Mouse (Mus musculus) heart, adult 2 months (tissue): Measurements from ENCODE around the gene Nrbp1. TPM values are rescaled to one million over a fixed set of nuclear protein-coding genes. Genes with fewer than 3 reads are reported as not detected.

ENCODE experiments used
- DNase-seq, 2 experiments: peaks; one replicate each; pipeline ENCODE4 v3.0.0; 2021
- H3K27ac ChIP-seq: fragments of 200-600 bp; 2 replicates; pipeline ENCODE4 v1.8.1; 2022
- H3K27me3 ChIP-seq: fragments of 200-500 bp; 2 replicates; pipeline ENCODE4 v1.6.1; 2012; ENCODE audit warnings: mild to moderate bottlenecking, low read length, inconsistent platforms, mixed read lengths; ENCODE audit not compliant: control insufficient read depth, insufficient read depth
- H3K36me3 ChIP-seq: fragments of 200-500 bp; 2 replicates; pipeline ENCODE4 v1.6.1; 2012; ENCODE audit warnings: low read length, inconsistent platforms; ENCODE audit not compliant: control insufficient read depth, insufficient read depth
- H3K4me1 ChIP-seq: fragments of 200-500 bp; 2 replicates; pipeline ENCODE4 v1.6.1; 2011; ENCODE audit warnings: low read length; ENCODE audit not compliant: control insufficient read depth, insufficient read depth
- H3K4me3 ChIP-seq: fragments of 200-600 bp; 2 replicates; pipeline ENCODE4 v1.8.1; 2022
- H3K79me2 ChIP-seq: fragments of 200-500 bp; replicated peaks from 2 replicates; pipeline ENCODE4 v1.6.1; 2012; ENCODE audit warnings: mild to moderate bottlenecking, inconsistent platforms, low read length, moderate library complexity, mixed read lengths; ENCODE audit not compliant: control insufficient read depth, insufficient read depth
- H3K9ac ChIP-seq: fragments of 200-500 bp; 2 replicates; pipeline ENCODE4 v1.6.1; 2012; ENCODE audit warnings: low read depth, mild to moderate bottlenecking, control low read depth, inconsistent platforms, low read length, mixed read lengths
- CTCF ChIP-seq: fragments of 200-600 bp; IDR thresholded peaks from 2 replicates; pipeline ENCODE4 v1.8.1; 2022; ENCODE audit warnings: antibody characterized with exemption, mild to moderate bottlenecking, moderate library complexity
- EP300 ChIP-seq: fragments of 200-500 bp; IDR thresholded peaks from 2 replicates; pipeline ENCODE4 v1.6.1; 2011; ENCODE audit warnings: low read depth, low read length, control low read depth; ENCODE audit not compliant: insufficient read depth
- POLR2A ChIP-seq: fragments of 200-500 bp; IDR thresholded peaks from 2 replicates; pipeline ENCODE4 v1.6.1; 2011; ENCODE audit warnings: mild to moderate bottlenecking, low read depth, low read length, control low read depth; ENCODE audit not compliant: insufficient read depth
- WGBS: fragments of 180-500 bp; shearing (Covaris S2); methylation state at CpG from one replicate; pipeline ENCODE4 v1.1.7; 2018; 5-methylcytosine and 5-hydroxymethylcytosine counted together
- intact Hi-C: fragments of 180-260 bp; cut with DNase I; formaldehyde crosslinking; loops from one replicate; pipeline ENCODE4 v1.15.1; 2025
- long read RNA-seq: library from polyadenylated mRNA; stranded (forward); transcript quantifications from one replicate; pipeline ENCODE4 v2.0.0, GENCODE M21; 2021
- polyA plus RNA-seq: library from polyadenylated mRNA; depleted of rRNA; stranded (reverse); fragments of >200 nt; gene quantifications from 2 replicates; pipeline ENCODE4 v1.2.3, GENCODE M21; 2012; rRNA removed
- total RNA-seq, 2 experiments: library from RNA; stranded (reverse); gene quantifications; 2 replicates each; pipeline ENCODE4 v1.2.3; 2021

Nrbp1 gene
- total RNA-seq (10 to 100 TPM; 75.9 to 80.3 TPM), polyA plus RNA-seq (151 and 165 TPM in 2 replicates)
- long read RNA-seq, transcript Nrbp1-201 (18 exons, 2,203 nt), result major isoform, 92 of 125 reads
- long read RNA-seq, transcript Nrbp1-207 (19 exons, 2,221 nt), result minor isoform, 6 of 125 reads
- long read RNA-seq, partial matches to known transcripts, result 5 of 125 reads
- long read RNA-seq, other reads (novel, unspliced or antisense), result 22 of 125 reads

- Histone ChIP-seq H3K79me2 (peaks cover 1% of the 10 kb centered on the region; the same call in 1 of the 2 replicates), H3K9ac (peak within 1 kb of the TSS; percentile 93), H3K36me3 (peaks cover 10% of the 10 kb centered on the region), H3K4me3 (peak within 1 kb of the TSS; percentile 92), H3K4me1 (peaks cover 6% of the 10 kb centered on the region), H3K27me3 (no peaks in the 10 kb centered on the region), H3K27ac (peak within 1 kb of the TSS; percentile 98)
- under 1% methylated on average over 77 of the region's 103 CpGs for WGBS
- intact Hi-C loops, result loop anchor here (1.0 to 5.0 kb wide), 4 partner anchors 21 to 1611 kb away; partner anchors contain the start of genes Eif2b4, Ift172, Ppm1g and Prr14l
- peak; percentile 97 to 98 for DNase-seq
- no peak for TF ChIP-seq EP300
- peak; percentile 12 for TF ChIP-seq CTCF
- TF ChIP-seq POLR2A, result peak; percentile 94
These were observed at the start of gene Nrbp1, which contains the start of gene Gm9970 for GRCm38 (mm10) chr5:31240637-31241521. Gene Nrbp1, plus strand, starts transcription at chr5:31240864. Gene Gm9970, minus strand, starts transcription at chr5:31241232.

GRCm38 (mm10) chr5:31192045-31192938 is 48.4 kb upstream of the Nrbp1 start:
- TF ChIP-seq CTCF, result no peak
- TF ChIP-seq POLR2A, result no peak
- TF ChIP-seq EP300, result no peak
- no peak for DNase-seq
- H3K4me3 ChIP-seq, result peak overlapping the region; percentile 92
- H3K9ac ChIP-seq, result peak overlapping the region; percentile 78
- H3K4me1 ChIP-seq, result peaks cover 2% of the 10 kb centered on the region
- no peaks in the 10 kb centered on the region for H3K27me3 ChIP-seq
- WGBS, result 8% methylated on average over 42 of the region's 42 CpGs
- peaks cover 6% of the 10 kb centered on the region for H3K36me3 ChIP-seq
- no peaks in the 10 kb centered on the region for H3K79me2 ChIP-seq
- intact Hi-C loops, result no loop called here
- peak overlapping the region; percentile 84 for H3K27ac ChIP-seq

GRCm38 (mm10) chr5:31192939-31193630 is 47.6 kb upstream of the Nrbp1 start, which contains the start of the genes Snx17 and Eif2b4:
Gene Snx17, plus strand, starts transcription at chr5:31193227.
Gene Eif2b4, minus strand, starts transcription at chr5:31193430.
- H3K79me2 ChIP-seq, result no peaks in the 10 kb centered on the region
- TF ChIP-seq EP300 (0 out of 2 replicates have a peak, but pooled peaks have one; percentile 83), CTCF (peak; percentile 75), POLR2A (peak; percentile 91)
- peaks cover 6% of the 10 kb centered on the region for H3K36me3 ChIP-seq
- under 1% methylated on average over 48 of the region's 48 CpGs for WGBS
- peak within 1 kb of the TSS; percentile 78 for H3K9ac ChIP-seq
- peak within 1 kb of the TSS; percentile 92 for H3K4me3 ChIP-seq
- H3K27me3 ChIP-seq, result no peaks in the 10 kb centered on the region
- peaks cover 2% of the 10 kb centered on the region for H3K4me1 ChIP-seq
- H3K27ac ChIP-seq, result peak within 1 kb of the TSS; percentile 84
- intact Hi-C loops, result loop anchor here (1.0 kb wide), 2 partner anchors 13 to 48 kb away; partner anchors contain the start of genes Gm9970 and Gtf3c2
- peak; percentile 100 for DNase-seq

GRCm38 (mm10) chr5:31193631-31194281 is 46.9 kb upstream of the Nrbp1 start:
- intact Hi-C loops, result loop anchor here (1.0 kb wide), 2 partner anchors 13 to 48 kb away; partner anchors contain the start of genes Gm9970 and Gtf3c2
- no peak for DNase-seq
- Histone ChIP-seq H3K4me1 (peaks cover 2% of the 10 kb centered on the region), H3K27ac (peak overlapping the region; percentile 82), H3K9ac (peak overlapping the region; percentile 63), H3K36me3 (peaks cover 6% of the 10 kb centered on the region), H3K27me3 (no peaks in the 10 kb centered on the region), H3K79me2 (no peaks in the 10 kb centered on the region), H3K4me3 (peak overlapping the region; percentile 92)
- 7% methylated on average over 25 of the region's 25 CpGs for WGBS
- TF ChIP-seq POLR2A (no peak), CTCF (no peak), EP300 (no peak)
